Mouse (Mus musculus) G1E (cell line): ENCODE results near the gene Cel. TPM values are rescaled to one million over a fixed set of nuclear protein-coding genes. Genes with fewer than 3 reads are reported as not detected.

ENCODE experiments used
- ATAC-seq: 2 replicates; pipeline ENCODE4 v1.8.0; 2016; ENCODE audit warnings: mild to moderate bottlenecking; ENCODE audit not compliant: insufficient number of reproducible peaks, poor library complexity, low FRiP score, severe bottlenecking; ENCODE audit errors: extremely low read depth
- DNase-seq: peaks from one replicate; pipeline ENCODE4 v3.0.0; 2012; ENCODE audit warnings: low spot score
- H3K27me3 ChIP-seq: 2 replicates; pipeline ENCODE4 v1.6.1; 2012; ENCODE audit warnings: mild to moderate bottlenecking, low read length, inconsistent platforms; ENCODE audit not compliant: insufficient read depth
- H3K36me3 ChIP-seq: replicated peaks from 2 replicates; pipeline ENCODE3; 2012; ENCODE audit warnings: mild to moderate bottlenecking, inconsistent platforms
- H3K4me1 ChIP-seq: 2 replicates; pipeline ENCODE4 v1.6.1; 2012; ENCODE audit warnings: low read depth, low read length, inconsistent platforms, mixed read lengths; ENCODE audit not compliant: insufficient read depth
- H3K4me3 ChIP-seq: 2 replicates; pipeline ENCODE4 v1.5.1; 2012; ENCODE audit warnings: low read depth, mild to moderate bottlenecking, inconsistent platforms, low read length, moderate library complexity, mixed read lengths
- H3K9me3 ChIP-seq: replicated peaks from 2 replicates; pipeline ENCODE4 v1.6.1; 2012; ENCODE audit warnings: inconsistent platforms
- CTCF ChIP-seq: IDR thresholded peaks from 2 replicates; pipeline ENCODE4 v1.5.1; 2012; ENCODE audit warnings: low read depth, low read length, inconsistent platforms, mixed read lengths
- GATA1 ChIP-seq: IDR thresholded peaks from 2 replicates; pipeline ENCODE4 v1.6.1; 2012; ENCODE audit warnings: borderline replicate concordance, low read length, inconsistent platforms, mixed read lengths
- GATA2 ChIP-seq: IDR thresholded peaks from 2 replicates; pipeline ENCODE4 v1.6.1; 2012; ENCODE audit warnings: low read depth, low read length, inconsistent platforms, borderline replicate concordance
- POLR2AphosphoS5 ChIP-seq: IDR thresholded peaks from 2 replicates; pipeline ENCODE4 v1.6.1; 2012; ENCODE audit warnings: low read depth, low read length, inconsistent platforms; ENCODE audit not compliant: insufficient replicate concordance
- TAL1 ChIP-seq: conservative IDR thresholded peaks from 2 replicates; pipeline ENCODE4 v1.6.1; 2012; ENCODE audit warnings: low read depth, low read length, inconsistent platforms, mixed read lengths
- polyA plus RNA-seq: library from polyadenylated mRNA; stranded (reverse); fragments of >175 nt; gene quantifications from 2 replicates; pipeline ENCODE4 v1.2.3, GENCODE M21; 2012
- total RNA-seq, 2 experiments: library from RNA; stranded (forward) in 1 of 2; stranded (reverse) in 1 of 2; fragments of 200-1000 nt in 1 of 2; fragments of >200 nt in 1 of 2; fragmentation: Nextera tagmentation in 1 of 2; gene quantifications; 2 replicates each; pipeline ENCODE4 v1.2.3; 2014 to 2017

Gene Cel
- total and polyA plus RNA-seq, 3 experiments = not detected

DNA sequence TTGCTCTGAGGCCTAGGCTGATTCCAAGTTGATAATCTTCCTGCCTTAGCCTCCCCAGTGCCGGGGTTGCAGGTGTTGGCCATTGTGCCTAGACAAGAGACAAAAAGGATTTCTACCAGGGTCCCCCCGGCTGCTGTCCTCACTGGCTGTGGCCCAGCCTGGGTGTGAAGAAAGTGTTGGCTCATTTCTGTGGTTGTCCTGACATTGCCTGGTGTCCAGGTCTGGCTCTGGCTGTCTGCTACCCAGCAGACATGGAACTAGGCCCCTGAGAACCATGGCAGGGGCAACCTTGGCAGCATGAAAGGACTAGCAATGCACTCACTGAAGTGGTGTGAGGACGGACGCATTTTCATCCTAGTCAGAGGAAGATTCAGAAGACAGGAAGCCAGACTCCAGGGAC lies 33.3 kb downstream of the Cel start:
- no peaks in the 10 kb centered on the region for H3K36me3 ChIP-seq
- TF ChIP-seq CTCF = no peak
- no peak for TF ChIP-seq TAL1
- no peak for TF ChIP-seq GATA2
- TF ChIP-seq POLR2AphosphoS5 = no peak
- TF ChIP-seq GATA1 = no peak
- H3K27me3 ChIP-seq = peaks cover 70% of the 10 kb centered on the region
- no peak overlapping the region for H3K4me3 ChIP-seq
- ATAC-seq (no peak), DNase-seq (no peak)
- H3K4me1 ChIP-seq = peaks cover 11% of the 10 kb centered on the region
- no peaks in the 10 kb centered on the region for H3K9me3 ChIP-seq

DNA sequence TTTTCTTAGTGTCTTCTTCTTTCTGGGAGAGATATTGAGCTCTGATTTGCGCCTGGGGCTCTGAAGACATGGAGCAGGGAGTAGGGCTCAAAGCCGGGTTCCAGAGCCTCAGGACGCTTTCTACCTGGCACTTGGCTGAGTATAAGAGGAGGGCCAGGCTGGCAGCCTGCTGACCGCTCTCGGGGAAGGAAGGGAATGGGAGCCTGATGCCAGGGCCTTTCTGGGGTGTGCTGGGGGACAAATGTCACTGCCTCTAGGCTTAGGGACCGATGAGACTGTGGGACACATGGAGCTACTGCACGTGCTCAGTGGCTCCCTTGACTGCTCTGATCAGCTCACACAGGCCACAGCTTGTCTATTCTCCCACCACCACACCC lies 34.9 kb downstream of the Cel start:
- H3K4me1 ChIP-seq = peaks cover 8% of the 10 kb centered on the region
- H3K9me3 ChIP-seq = no peaks in the 10 kb centered on the region
- peaks cover 59% of the 10 kb centered on the region for H3K27me3 ChIP-seq
- no peak overlapping the region for H3K4me3 ChIP-seq
- no peak for DNase-seq
- no peak for TF ChIP-seq POLR2AphosphoS5
- no peak for TF ChIP-seq GATA1
- TF ChIP-seq CTCF = no peak
- no peak for TF ChIP-seq GATA2
- TF ChIP-seq TAL1 = no peak
- no peaks in the 10 kb centered on the region for H3K36me3 ChIP-seq
- no peak for ATAC-seq

DNA sequence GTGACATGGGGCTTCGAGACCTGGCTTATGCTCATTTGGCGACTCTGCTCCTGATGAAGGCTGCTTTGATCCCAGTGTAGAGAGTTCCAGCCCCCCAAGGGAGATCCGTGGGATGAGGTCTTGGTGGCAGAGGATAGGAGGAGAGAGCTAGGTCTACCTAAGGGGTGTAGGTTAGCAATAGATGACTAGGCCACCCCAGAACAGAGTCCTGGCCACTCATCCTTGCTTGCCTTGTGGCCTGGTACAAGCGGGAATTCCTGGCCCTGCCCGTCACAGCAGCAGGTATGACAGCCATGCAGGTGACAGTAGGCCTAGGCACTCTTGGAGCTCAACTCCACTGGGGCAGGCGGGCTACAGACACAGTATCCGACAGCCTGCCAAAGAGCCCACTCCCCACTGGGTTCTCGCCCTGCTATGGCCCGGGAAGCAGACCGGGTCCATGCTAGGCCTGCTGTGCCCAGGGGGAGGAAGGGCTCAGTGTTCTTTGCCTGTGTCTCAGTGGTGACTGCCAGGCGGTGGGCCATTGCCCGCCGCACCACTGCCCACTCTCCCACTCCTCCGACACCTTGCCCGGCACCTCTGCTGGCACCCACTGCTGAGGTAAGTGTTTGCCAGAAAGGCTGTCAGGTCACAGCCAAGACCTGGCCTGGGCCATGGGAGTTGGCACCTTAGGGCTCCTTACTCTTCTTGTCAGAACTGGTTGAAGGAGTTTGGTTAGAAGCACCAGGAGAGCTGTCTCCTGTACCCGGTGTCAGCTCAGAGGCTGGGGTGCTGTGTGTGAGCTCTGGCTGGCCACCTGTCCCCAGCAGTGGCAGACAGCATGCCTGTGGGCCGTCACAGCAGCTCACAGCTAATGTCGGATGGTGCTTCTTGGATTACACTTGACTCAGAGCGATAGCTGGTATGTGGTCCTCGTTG lies 35.5 kb downstream of the Cel start:
- H3K4me1 ChIP-seq = peaks cover 5% of the 10 kb centered on the region

DNA sequence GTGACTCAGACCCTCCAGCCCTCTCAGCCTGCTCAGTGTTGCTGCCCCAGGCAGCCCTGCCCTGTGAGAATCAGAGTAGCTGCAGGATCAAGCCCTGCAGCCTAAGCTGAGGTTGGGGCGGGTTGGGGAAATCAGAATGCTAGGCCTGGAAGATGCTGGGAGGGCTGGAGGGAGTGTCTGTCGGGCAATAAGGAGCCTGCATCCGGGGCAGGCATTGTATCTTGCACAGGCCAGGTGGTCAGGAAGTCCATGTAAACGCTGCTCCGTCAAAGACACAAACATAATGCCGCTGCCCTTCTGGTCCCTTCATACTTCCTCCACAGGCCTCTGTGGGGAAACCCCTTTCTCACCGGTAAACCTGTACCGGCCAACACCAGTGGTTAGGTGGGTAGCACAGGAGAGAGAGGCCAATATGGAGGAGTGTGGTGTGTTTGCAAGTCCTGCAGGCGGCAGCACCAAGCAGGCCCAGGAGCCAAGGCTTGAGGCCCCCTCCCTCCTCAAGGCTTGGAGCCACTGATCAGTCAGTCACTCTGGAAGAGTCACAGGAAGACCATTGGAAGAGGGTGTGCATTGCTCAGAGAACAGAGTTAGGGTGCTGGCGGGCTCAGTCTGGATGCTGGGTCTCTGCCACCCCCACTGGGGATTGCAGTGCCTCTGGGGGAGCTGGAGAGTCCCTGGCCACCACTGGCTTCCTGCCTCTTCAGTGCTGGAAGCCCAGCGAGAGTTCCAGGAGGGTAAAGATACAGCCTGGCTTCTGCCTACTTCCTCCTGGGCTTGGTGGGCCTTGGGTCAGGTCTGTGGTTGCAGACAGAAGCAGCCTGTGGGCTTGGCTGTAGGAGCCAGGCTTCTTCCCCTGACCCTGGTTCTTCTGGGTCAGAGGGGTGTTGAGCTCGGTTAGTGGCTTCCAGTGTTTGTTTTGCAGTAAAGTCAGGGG lies 37.0 kb downstream of the Cel start:
- peaks cover 43% of the 10 kb centered on the region for H3K27me3 ChIP-seq
- TF ChIP-seq CTCF (no peak), GATA2 (no peak), TAL1 (no peak), POLR2AphosphoS5 (no peak), GATA1 (no peak)
- ATAC-seq (no peak), DNase-seq (no peak)
- H3K4me1 ChIP-seq = peaks cover 5% of the 10 kb centered on the region
- H3K9me3 ChIP-seq = no peaks in the 10 kb centered on the region
- H3K4me3 ChIP-seq = no peak overlapping the region
- no peaks in the 10 kb centered on the region for H3K36me3 ChIP-seq

More for the DNA sequence above, 35.5 kb downstream of the Cel start:
- Histone ChIP-seq H3K27me3 (peaks cover 53% of the 10 kb centered on the region), H3K4me3 (no peak overlapping the region), H3K36me3 (no peaks in the 10 kb centered on the region), H3K9me3 (no peaks in the 10 kb centered on the region)
- ATAC-seq (no peak), DNase-seq (no peak)
- TF ChIP-seq GATA1 (no peak), TAL1 (no peak), GATA2 (no peak), CTCF (no peak), POLR2AphosphoS5 (no peak)

DNA sequence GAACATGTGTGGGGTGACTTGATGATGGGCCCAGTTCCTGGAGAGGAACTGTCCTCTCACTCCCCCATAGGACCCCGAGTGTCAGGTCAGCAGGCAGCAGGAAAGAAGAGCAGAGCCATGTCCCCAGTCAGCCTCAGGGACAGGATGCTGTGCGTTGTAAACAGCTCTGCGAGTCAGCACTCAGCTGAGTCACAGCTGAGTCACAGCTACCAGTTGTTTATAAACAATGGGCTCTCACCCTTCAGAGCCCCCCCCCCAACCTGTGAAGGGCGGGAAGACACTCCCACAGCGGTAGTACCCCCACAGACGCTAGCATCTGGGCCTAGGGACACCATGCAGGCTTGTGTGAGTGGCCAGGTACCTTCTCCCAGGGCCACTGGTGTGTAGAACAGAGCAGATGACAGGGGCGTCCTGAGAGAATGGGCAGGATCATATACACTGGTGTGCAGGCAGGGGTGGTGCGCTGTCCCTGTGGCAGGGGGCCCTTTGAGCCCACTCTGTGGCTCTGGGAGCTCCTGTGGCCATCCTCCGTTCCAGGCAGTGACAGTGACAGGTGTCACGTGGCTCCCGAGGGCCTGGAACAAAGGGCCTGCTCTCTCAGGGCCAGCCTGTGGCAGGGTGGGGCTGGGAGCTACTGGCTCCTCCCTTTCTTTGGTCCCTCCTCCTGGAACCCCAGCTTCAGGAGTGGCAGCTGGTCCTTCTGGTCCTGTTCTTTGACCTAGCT lies 37.8 kb downstream of the Cel start:
- DNase-seq (no peak), ATAC-seq (peak; percentile 15; the same call in 1 of the 2 replicates)
- Histone ChIP-seq H3K4me1 (peaks cover 5% of the 10 kb centered on the region), H3K27me3 (peaks cover 47% of the 10 kb centered on the region), H3K4me3 (no peak overlapping the region), H3K9me3 (no peaks in the 10 kb centered on the region), H3K36me3 (no peaks in the 10 kb centered on the region)
- TF ChIP-seq CTCF = no peak
- no peak for TF ChIP-seq TAL1
- TF ChIP-seq POLR2AphosphoS5 = no peak
- TF ChIP-seq GATA1 = no peak
- no peak for TF ChIP-seq GATA2

DNA sequence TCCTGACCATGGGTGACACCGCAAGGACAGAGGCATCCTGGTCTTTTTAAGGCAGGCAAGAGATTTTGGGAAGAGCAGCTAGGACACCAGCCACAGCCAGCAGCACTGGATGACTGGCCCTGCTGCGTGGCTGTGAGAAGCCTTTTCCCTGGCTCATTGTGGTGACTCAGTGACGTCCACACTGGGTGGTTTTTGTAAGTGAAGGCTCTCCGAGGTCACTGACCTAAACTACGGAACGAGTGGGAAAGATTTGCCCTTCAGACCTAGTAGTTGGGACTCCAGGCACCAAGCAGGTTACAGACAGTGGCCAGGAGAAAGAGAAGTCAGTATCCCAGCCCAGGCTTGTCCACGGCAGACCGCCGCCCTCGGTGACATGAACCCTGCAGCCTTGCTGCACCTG lies 38.8 kb downstream of the Cel start:
- H3K4me1 ChIP-seq = peaks cover 5% of the 10 kb centered on the region
- H3K9me3 ChIP-seq = no peaks in the 10 kb centered on the region
- no peak for DNase-seq
- H3K36me3 ChIP-seq = no peaks in the 10 kb centered on the region
- H3K27me3 ChIP-seq = peaks cover 43% of the 10 kb centered on the region
- TF ChIP-seq GATA2 = no peak
- TF ChIP-seq POLR2AphosphoS5 = no peak
- no peak for TF ChIP-seq CTCF
- no peak for TF ChIP-seq GATA1
- no peak for TF ChIP-seq TAL1
- no peak for ATAC-seq
- no peak overlapping the region for H3K4me3 ChIP-seq
